Mouse (Mus musculus) c-Kit-positive CD71-positive TER-119-negative erythroid progenitor cells, embryonic 14.5 days (primary cell): Measurements from ENCODE around the gene Trim75.
"Not testable (repeated sequence)": the region's sequence is repeated elsewhere in the genome, so short reads cannot be mapped to it uniquely, and the experiment has no call there.

Experiments
- DNase-seq: peaks from one replicate; pipeline ENCODE4 v3.0.0-alpha.2; 2013; ENCODE audit warnings: low read depth

Gene Trim75

DNA sequence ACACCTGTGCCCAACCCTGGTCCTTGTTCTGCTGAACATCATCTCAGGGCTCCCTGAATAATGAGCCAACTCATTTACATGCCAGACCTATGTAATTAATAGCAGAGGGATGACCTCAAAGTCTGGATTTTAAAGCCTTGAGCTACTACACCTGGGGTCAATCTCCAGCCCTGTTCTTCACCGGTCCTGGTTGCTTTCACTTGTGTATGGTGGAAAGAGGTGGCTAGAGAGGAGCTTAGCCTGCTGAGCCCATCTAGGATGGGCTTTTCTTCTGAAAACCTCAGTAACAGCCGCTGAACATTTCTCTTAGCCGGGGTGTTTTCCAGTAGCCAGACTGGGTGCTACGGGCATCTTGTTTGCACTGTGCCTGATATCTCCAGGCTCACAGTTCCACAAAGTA, at the start of gene Trim75:
Gene Trim75 (minus strand): TSS at position 101 of the 400 bp plus-strand sequence.
- no peak for DNase-seq

DNA sequence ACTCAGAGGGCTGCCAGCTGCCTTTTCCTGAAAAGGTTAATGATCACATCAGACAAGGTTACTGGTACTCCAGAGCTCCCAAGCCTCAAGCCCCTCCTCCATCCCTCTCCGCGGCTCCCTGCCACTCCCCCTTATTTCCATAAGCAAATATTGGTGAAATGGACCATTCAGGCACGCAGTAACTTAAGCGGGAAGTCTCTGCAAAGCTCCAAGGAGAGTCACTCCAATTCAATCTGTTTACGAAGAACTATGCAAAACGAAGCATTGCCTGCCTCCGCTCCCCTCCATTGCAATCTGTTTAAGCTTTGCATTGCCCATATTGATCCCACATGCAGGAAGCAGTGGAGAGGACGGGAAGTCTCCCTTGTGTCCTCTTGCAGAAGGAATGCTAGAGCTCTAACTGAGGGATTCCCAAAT, 49.5 kb upstream of the Trim75 start, which contains the start of gene Apela:
Gene Apela (minus strand): TSS at position 220 of the 417 bp plus-strand sequence.
- DNase-seq = no peak

DNA sequence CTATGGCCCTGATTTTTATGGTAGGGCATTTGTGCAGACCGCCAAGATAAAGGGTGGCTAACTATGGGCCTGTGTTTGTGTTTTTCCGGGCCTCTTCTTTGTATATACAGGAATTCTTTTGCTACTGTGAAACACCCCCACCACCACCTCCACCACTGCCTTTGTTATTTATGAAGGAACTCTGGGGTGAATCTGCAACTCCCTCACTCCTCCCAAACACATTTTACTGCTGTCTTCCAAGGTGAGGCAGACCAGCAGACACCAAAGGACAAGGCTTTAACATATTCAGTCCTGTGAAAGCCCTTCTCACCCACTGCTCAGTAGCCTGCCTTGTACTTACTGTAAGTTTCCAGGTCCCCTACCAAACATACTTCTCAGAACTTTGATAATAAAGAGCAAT, 46.5 kb upstream of the Trim75 start:
- no peak for DNase-seq

DNA sequence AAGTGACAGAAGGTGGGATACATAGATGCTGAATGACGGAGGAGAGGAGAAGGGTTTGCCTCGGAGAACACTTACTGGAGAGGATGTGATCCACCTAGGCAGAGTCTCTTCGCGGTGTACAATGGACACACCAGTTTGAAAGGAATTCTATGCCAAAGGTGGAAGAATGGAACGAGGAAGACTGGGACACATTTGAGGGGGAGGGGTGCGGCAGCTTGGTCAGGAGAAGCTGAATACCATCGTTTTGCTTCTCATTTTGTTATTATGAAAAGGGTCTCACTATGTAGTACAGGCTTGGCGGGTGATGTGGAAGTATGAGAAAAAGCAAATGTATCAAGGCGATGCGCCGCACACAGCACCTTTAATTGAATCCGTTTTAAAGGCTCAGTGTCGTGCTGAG, 45.4 kb upstream of the Trim75 start:
- no peak for DNase-seq

DNA sequence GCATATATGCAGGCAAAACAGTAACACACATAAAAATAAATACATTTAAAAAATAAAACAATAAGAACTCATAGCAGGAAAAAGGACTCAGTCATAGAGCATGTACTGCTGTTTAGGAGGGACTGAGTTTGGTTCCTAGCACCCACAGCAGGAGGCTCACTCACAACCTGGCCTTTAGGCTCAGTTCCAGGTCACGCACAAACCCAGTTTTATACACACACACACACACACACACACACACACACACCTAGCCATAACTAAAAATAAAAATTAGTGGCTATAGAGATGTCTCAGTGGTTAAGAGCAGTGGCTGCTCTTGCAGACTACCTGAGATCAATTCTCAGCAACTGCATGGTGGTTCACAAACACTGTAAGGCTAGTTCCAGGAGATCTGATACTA, 44.5 kb upstream of the Trim75 start:
- no peak for DNase-seq

GRCm38 (mm10) chr8:65030735-65031485, 43.3 kb upstream of the Trim75 start:
- no peak for DNase-seq

DNA sequence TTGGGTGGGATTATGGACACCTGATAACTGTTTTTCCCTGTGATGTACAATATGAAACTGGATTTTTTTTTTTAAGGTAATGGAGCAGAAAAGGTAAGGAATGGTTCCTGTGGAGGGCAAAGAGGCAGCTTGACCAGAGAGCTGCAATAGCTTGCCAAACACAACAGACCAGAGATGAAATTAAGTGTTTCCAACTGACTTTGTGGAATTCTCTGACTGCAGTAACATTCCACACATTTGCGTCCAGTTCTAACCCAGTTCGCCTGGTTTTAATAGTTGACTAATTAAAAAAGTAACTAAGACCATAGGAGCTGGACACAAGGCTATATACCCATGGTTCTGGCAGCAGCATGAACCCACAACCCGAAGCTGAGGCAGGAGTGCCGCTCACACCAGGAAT, 42.1 kb upstream of the Trim75 start:
- no peak for DNase-seq

DNA sequence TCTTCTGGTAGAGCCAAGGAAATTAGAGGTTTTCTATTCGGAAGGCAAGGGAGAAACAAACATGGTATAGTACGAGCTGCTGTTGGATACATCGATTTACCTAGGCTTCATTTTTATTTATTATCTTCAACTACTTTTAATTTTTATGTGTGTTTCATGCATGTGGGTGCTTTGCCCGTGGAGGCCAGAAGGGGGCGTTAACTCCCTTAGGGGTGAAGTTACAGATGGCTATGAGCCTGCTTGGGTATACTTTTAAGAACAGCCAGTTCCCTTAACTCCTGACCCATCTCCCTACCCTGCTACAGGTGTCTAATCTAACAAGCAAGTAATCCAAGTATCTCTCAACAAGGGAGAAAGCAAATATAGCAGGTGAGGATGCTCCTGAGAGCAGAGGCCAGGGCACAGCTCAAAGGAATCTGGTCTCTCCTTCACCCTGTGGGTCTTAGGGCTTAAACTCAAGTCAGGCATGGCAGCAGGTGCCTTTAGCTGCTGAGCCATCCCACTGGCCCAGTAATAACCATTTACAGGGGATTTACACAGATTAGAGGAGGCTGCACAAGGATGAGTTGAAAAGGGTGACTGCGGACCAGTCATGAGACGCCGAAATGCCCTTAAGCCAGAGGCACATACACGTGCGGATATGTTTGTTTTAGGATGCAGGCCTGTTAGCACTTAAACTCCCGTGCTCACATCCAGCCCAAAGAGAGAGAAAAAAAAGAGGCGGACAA, 41.5 kb upstream of the Trim75 start:
- DNase-seq = no peak

GRCm38 (mm10) chr8:65022485-65022884, 34.9 kb upstream of the Trim75 start:
- no peak for DNase-seq

- DNase-seq = no peak
These were observed 30.8 kb upstream of the Trim75 start, which contains the start of the genes Trim61 and Trim60 for GRCm38 (mm10) chr8:65018423-65018822. Trim61 (minus strand) TSS chr8:65018523. Trim60 (minus strand) TSS chr8:65018584.

GRCm38 (mm10) chr8:65007616-65008015, 20.0 kb upstream of the Trim75 start:
- DNase-seq = not testable (repeated sequence)

DNA sequence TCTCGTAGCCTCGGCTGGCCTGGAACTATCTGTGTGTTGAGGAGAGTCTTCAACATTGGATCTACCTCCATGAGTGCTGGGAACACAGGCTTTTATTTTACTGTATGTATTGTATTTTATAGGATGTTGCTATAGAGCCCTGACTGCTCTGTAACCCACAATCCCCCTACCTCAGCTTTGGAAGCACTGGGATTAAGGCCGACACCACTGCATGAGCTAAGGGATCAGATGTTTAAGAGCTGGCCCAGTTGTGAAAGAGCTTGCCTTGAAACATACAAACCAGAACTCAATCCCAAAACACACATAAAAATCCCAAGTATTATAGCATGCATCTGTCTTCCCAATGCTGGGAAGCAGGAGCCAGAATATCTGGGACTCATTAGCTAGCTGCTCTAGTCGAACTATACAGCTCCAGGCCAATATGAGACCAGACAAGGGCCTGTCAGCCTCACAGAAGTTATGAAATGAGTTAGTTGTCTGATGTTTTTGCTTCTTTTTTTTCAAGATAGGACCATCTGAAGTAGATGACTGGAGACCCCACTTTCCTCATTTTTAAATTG, 11.3 kb upstream of the Trim75 start:
- no peak for DNase-seq

GRCm38 (mm10) chr8:64983150-64983897, 4.3 kb downstream of the Trim75 start:
- no peak for DNase-seq

- no peak for DNase-seq
These were observed 24.8 kb downstream of the Trim75 start for GRCm38 (mm10) chr8:64962836-64963235.

GRCm38 (mm10) chr8:64959025-64959424, 28.6 kb downstream of the Trim75 start:
- no peak for DNase-seq

DNA sequence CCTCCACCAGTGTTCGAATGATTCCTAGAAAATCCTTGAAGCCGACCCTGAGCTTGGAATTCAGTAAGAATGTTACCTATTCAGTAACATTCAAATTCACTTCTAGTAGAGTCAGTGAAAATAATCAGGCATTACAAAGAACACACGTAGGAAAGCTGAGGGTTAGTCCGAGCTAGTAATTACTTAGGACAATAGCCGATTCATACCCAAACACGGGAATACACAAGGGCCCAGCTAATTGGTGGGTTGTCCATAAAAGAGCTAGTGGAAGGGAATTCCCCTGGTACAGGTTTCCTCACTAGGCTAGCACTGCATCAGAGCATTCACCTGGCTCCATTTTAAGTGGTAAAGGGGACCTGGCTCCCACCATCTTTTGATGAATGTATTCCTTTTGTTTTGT, 35.5 kb downstream of the Trim75 start:
- no peak for DNase-seq

- no peak for DNase-seq
These were observed 39.3 kb downstream of the Trim75 start for GRCm38 (mm10) chr8:64948371-64948770.

- DNase-seq = no peak
These were observed 40.0 kb downstream of the Trim75 start for GRCm38 (mm10) chr8:64947698-64948034.

- DNase-seq = peak; percentile 78
These were observed 40.6 kb downstream of the Trim75 start, which contains the start of gene Tmem192 for GRCm38 (mm10) chr8:64946820-64947697. Tmem192 (plus strand) TSS chr8:64947185.

DNA sequence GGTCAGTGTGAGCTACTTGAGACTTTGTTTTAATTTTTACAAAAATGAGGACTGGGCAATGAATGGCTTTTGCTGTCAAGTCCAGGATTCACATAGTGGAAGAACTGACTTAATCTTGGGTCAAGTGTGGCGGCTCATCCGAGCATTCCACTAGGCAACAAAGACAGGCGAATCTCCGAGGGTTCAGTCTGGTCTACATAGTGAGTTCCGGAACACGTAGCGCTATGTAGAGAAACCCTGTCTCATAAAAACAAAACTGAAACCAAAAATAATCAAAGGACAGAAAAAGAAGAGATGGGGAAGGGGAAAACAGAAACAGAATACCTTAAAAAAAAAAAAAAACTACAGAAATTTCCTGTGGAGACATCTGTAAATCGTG, 41.2 kb downstream of the Trim75 start:
- DNase-seq = no peak

- no peak for DNase-seq
These were observed 42.0 kb downstream of the Trim75 start for GRCm38 (mm10) chr8:64945606-64946005.
